Comparison of ENCODE assay signal across 17 mouse cellular contexts in the genomic region with DNA sequence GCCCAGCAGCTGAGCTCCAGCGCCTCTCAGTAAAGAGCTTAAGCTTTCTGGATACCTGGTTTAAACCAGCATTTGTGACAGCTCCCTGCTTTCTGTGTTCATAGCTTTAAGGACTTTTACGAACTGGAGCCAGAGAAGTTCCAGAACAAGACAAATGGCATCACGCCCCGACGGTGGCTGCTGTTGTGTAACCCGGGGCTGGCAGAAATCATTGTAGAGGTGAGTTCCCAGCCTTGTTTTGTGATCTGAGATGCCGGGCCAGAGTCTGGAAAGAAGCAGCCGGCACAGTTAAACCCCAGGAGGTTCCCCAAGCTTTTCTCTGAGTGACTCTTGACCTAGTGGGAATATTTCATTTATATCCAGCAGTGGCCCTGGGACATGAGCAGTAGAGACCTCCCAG. TPM values are rescaled to one million over a fixed set of nuclear protein-coding genes. Genes with fewer than 3 reads are reported as not detected.
DNase-seq lines count a peak whose midpoint lies in the region.
"Had no signal": no experiment of that assay in that cellular context is flagged by ENCODE, and none has a peak within 500 bp of the region (broad histone marks: within the 10 kb centered on the region; RNA-seq: fewer than 3 reads in every experiment).

No protein-coding gene starts in this region.

- DNase-seq in adrenal gland, adult 2 months: peak; percentile 33
- no peak for DNase-seq in adrenal gland, adult (ENCODE audit: inconsistent age in 2 of 2, low spot score in 1 of 2)
- DNase-seq in heart, adult 11 months: peak; percentile 93
- no peak for DNase-seq in heart, adult 18-20 months
- DNase-seq in fat pad, adult 2 months (ENCODE audit: extremely low read depth, low read depth, low spot score): peak; percentile 74
- DNase-seq in right cerebral cortex, postnatal 25 days: no peak
- DNase-seq: adrenal gland, adult 8-10 months; cerebellum, adult 11 months; cerebellum, adult 2 months; cerebellum, adult 9-11 months; cerebellum, postnatal 36 days; embryo, embryonic 11 days; gastrocnemius, postnatal 10 days; gastrocnemius, postnatal 36 days; heart, postnatal 14 days; heart, postnatal 4 days; kidney, adult 2 months had no signal

RNA-seq across cellular contexts. Expression of a gene that starts 32.2 kb away (rescaled TPM):
- 10 to 100 TPM; 41.1 to 55.2 TPM for total RNA-seq in adrenal gland, adult 2 months (2021)
- 28.5 and 37.3 TPM in 2 replicates for polyA plus RNA-seq in adrenal gland, adult 2 months (2012; rRNA removed)
- 100 to 1,000 TPM; 507 to 527 TPM for total RNA-seq in heart, adult 18-20 months (2021)

Comparison
In these comparisons a context has a peak if more than half of its experiments do, and no peak if none do; other contexts are left out.
1. DNase-seq: peak in adrenal gland, adult 2 months (single experiment), heart, adult 11 months (single experiment) and fat pad, adult 2 months (single experiment); none in adrenal gland, adult (0 of 2), heart, adult 18-20 months (0 of 2) and right cerebral cortex, postnatal 25 days (single experiment).
2. RNA of a gene that starts 32.2 kb away (total RNA-seq): 507 to 527 TPM in heart, adult 18-20 months; 41.1 to 55.2 TPM in adrenal gland, adult 2 months; every median in the first group is over 4 times any median in the second.